18 mouse cellular contexts compared by ENCODE assay signal in genomic region chr7:73514560-73514959, GRCm38 (mm10). TPM values are rescaled to one million over a fixed set of nuclear protein-coding genes. Genes with fewer than 3 reads are reported as not detected.
DNase-seq lines count a peak whose midpoint lies in the region; ATAC-seq and TF ChIP-seq lines count a peak whose summit lies in the region.
"Had no signal": no experiment of that assay in that cellular context is flagged by ENCODE, and none has a peak within 500 bp of the region (broad histone marks: within the 10 kb centered on the region; RNA-seq: fewer than 3 reads in every experiment).

No protein-coding gene starts in this region.

- 73% methylated on average over 4 of the region's 4 CpGs for WGBS in heart, postnatal 0 days
- 69% methylated on average over 4 of the region's 4 CpGs for WGBS in heart, adult 2 months
- 51% methylated on average over 4 of the region's 4 CpGs for WGBS in kidney, postnatal 0 days
- 88% methylated on average over 4 of the region's 4 CpGs for WGBS in limb, embryonic 15.5 days

- intact Hi-C loops in gastrocnemius, adult 2 months (cut with DNase I) = loop anchor here (5.0 kb wide), 1 partner anchor 42 kb away; no protein-coding TSS in a partner anchor
- intact Hi-C loops in gastrocnemius, postnatal 36 days (cut with DNase I) = no loop called here
- intact Hi-C loops in heart, adult 2 months (cut with DNase I) = no loop called here

- no peak for DNase-seq in gastrocnemius, adult 2 months
- DNase-seq in gastrocnemius, postnatal 36 days = no peak
- no peak for DNase-seq in heart, postnatal 0 days (ENCODE audit: low spot score)
- DNase-seq in heart, adult 2 months = no peak
- DNase-seq in kidney, postnatal 0 days (ENCODE audit: low spot score) = peak; percentile 59
- DNase-seq in kidney, adult 8-10 months = no peak
- DNase-seq: adrenal gland, adult 8-10 months; cerebellum, adult 11 months; cerebellum, adult 9-10 months; gastrocnemius, postnatal 25 days; heart, adult 11 months; heart, postnatal 14 days had no signal

- no peak overlapping the region for H3K9ac ChIP-seq in heart, postnatal 0 days (replicated peaks; ENCODE audit: low read depth, low read length)
- no peak overlapping the region for H3K9ac ChIP-seq in heart, adult 2 months (ENCODE audit: low read depth, low read length)
- H3K9ac ChIP-seq in kidney, postnatal 0 days (ENCODE audit: low read depth, low read length) = no peak overlapping the region
- H3K9ac ChIP-seq in limb, embryonic 15.5 days = no peak overlapping the region
- H3K9ac ChIP-seq: embryonic facial prominence, embryonic 12.5 days; forebrain, embryonic 15.5 days; hindbrain, embryonic 15.5 days had no signal

- no peak overlapping the region for H3K4me3 ChIP-seq in gastrocnemius, adult 2 months
- no peak overlapping the region for H3K4me3 ChIP-seq in heart, postnatal 0 days (ENCODE audit: low read depth, low read length)
- no peak overlapping the region for H3K4me3 ChIP-seq in heart, adult 2 months
- no peak overlapping the region for H3K4me3 ChIP-seq in kidney, postnatal 0 days (replicated peaks; ENCODE audit: low read depth, low read length)
- no peak overlapping the region for H3K4me3 ChIP-seq in limb, embryonic 15.5 days
- H3K4me3 ChIP-seq: embryonic facial prominence, embryonic 12.5 days; forebrain, embryonic 15.5 days; heart, embryonic 10.5 days; hindbrain, embryonic 15.5 days had no signal

- H3K79me2 ChIP-seq in heart, adult 2 months (replicated peaks; ENCODE audit: control insufficient read depth, insufficient read depth, low read length) = peaks cover 5% of the 10 kb centered on the region

- H3K27me3 ChIP-seq in heart, postnatal 0 days (ENCODE audit: control insufficient read depth, insufficient read depth, low read length) = no peaks in the 10 kb centered on the region
- no peaks in the 10 kb centered on the region for H3K27me3 ChIP-seq in heart, adult 2 months (ENCODE audit: control insufficient read depth, insufficient read depth, low read length)
- H3K27me3 ChIP-seq in kidney, postnatal 0 days (ENCODE audit: insufficient read depth, low read length) = no peaks in the 10 kb centered on the region
- H3K27me3 ChIP-seq in limb, embryonic 15.5 days = no peaks in the 10 kb centered on the region
- H3K27me3 ChIP-seq: embryonic facial prominence, embryonic 12.5 days; forebrain, embryonic 15.5 days; hindbrain, embryonic 15.5 days had no signal

- TF ChIP-seq POLR2A in heart, adult 2 months (IDR thresholded peaks at IDR 0.05; ENCODE audit: insufficient read depth, low read depth, low read length) = no peak

- no peak for TF ChIP-seq CTCF in gastrocnemius, adult 2 months (IDR thresholded peaks at IDR 0.05)
- TF ChIP-seq CTCF in heart, postnatal 0 days (IDR thresholded peaks at IDR 0.05; ENCODE audit: low read depth) = no peak
- TF ChIP-seq CTCF in heart, adult 2 months (IDR thresholded peaks at IDR 0.05) = no peak
- TF ChIP-seq CTCF in kidney, postnatal 0 days (IDR thresholded peaks at IDR 0.05; ENCODE audit: low read depth) = no peak

- no peaks in the 10 kb centered on the region for H3K9me3 ChIP-seq in heart, postnatal 0 days (replicated peaks; ENCODE audit: control insufficient read depth, low read length)
- no peaks in the 10 kb centered on the region for H3K9me3 ChIP-seq in kidney, postnatal 0 days (replicated peaks; ENCODE audit: low read length)
- no peaks in the 10 kb centered on the region for H3K9me3 ChIP-seq in limb, embryonic 15.5 days
- H3K9me3 ChIP-seq: embryonic facial prominence, embryonic 12.5 days; forebrain, embryonic 15.5 days; heart, embryonic 10.5 days; hindbrain, embryonic 15.5 days had no signal

- no peaks in the 10 kb centered on the region for H3K4me1 ChIP-seq in heart, postnatal 0 days (ENCODE audit: control insufficient read depth, insufficient read depth)
- peaks cover 10% of the 10 kb centered on the region for H3K4me1 ChIP-seq in heart, adult 2 months (ENCODE audit: control insufficient read depth, insufficient read depth, low read length)
- no peaks in the 10 kb centered on the region for H3K4me1 ChIP-seq in kidney, postnatal 0 days (replicated peaks; ENCODE audit: insufficient read depth, low read length)
- 0 out of 2 replicates have a peak, but pooled peaks cover 6% of the 10 kb centered on the region for H3K4me1 ChIP-seq in limb, embryonic 15.5 days
- H3K4me1 ChIP-seq: embryonic facial prominence, embryonic 12.5 days; hindbrain, embryonic 15.5 days had no signal

- peak overlapping the region; percentile 53 for H3K27ac ChIP-seq in gastrocnemius, adult 2 months
- peak overlapping the region; percentile 0; the same call in 1 of the 2 replicates for H3K27ac ChIP-seq in heart, postnatal 0 days (ENCODE audit: low read depth)
- H3K27ac ChIP-seq in heart, adult 2 months = no peak overlapping the region
- peak overlapping the region; percentile 36; the same call in 1 of the 2 replicates for H3K27ac ChIP-seq in kidney, postnatal 0 days
- H3K27ac ChIP-seq in limb, embryonic 15.5 days = peak overlapping the region; percentile 3; the same call in 1 of the 2 replicates
- H3K27ac ChIP-seq: embryonic facial prominence, embryonic 12.5 days; forebrain, embryonic 15.5 days; heart, embryonic 10.5 days; hindbrain, embryonic 15.5 days had no signal

- no peak for TF ChIP-seq EP300 in heart, postnatal 0 days (IDR thresholded peaks at IDR 0.05; ENCODE audit: low read depth)
- no peak for TF ChIP-seq EP300 in heart, adult 2 months (IDR thresholded peaks at IDR 0.05; ENCODE audit: insufficient read depth, low read depth, low read length)

- ATAC-seq in heart, postnatal 0 days (ENCODE audit: insufficient read depth, low read depth) = no peak
- ATAC-seq in kidney, postnatal 0 days (replicated peaks; ENCODE audit: low FRiP score, low read depth) = peak; percentile 60; the same call in 1 of the 2 replicates
- ATAC-seq in limb, embryonic 15.5 days (ENCODE audit: insufficient number of reproducible peaks, low FRiP score, low TSS enrichment, low read depth) = no peak
- ATAC-seq: forebrain, embryonic 15.5 days; intestine, embryonic 16.5 days had no signal

- H3K36me3 ChIP-seq in heart, postnatal 0 days (replicated peaks; ENCODE audit: control insufficient read depth, insufficient read depth, low read length) = peaks cover 79% of the 10 kb centered on the region
- peaks cover 47% of the 10 kb centered on the region for H3K36me3 ChIP-seq in heart, adult 2 months (ENCODE audit: control insufficient read depth, insufficient read depth, low read length)
- peaks cover 37% of the 10 kb centered on the region for H3K36me3 ChIP-seq in kidney, postnatal 0 days (ENCODE audit: insufficient read depth, low read length)
- H3K36me3 ChIP-seq in limb, embryonic 15.5 days = peaks cover 81% of the 10 kb centered on the region

- H3K4me2 ChIP-seq in heart, postnatal 0 days (ENCODE audit: low read depth, low read length) = no peak overlapping the region
- H3K4me2 ChIP-seq in kidney, postnatal 0 days (ENCODE audit: low read length) = no peak overlapping the region
- H3K4me2 ChIP-seq in limb, embryonic 15.5 days = no peak overlapping the region
- H3K4me2 ChIP-seq: embryonic facial prominence, embryonic 12.5 days; forebrain, embryonic 15.5 days; hindbrain, embryonic 15.5 days had no signal

RNA-seq across cellular contexts. Expression of gene Chd2, which starts 27.1 kb away (rescaled TPM):
- total RNA-seq in gastrocnemius, adult 2 months (2021) = 10 to 100 TPM; 40.7 to 48.4 TPM
- total RNA-seq in gastrocnemius, postnatal 36 days (2021) = 10 to 100 TPM; 22.4 to 39.9 TPM
- total RNA-seq in heart, postnatal 0 days (2014; rRNA removed; ENCODE audit: low replicate concordance) = 43.0 and 65.5 TPM in 2 replicates
- polyA plus RNA-seq in heart, postnatal 0 days (2015; fragmentation: Nextera tagmentation; extraction: Ambion mirVana) = 31.1 and 32.2 TPM in 2 replicates
- 10 to 100 TPM; 38.1 to 43.3 TPM for total RNA-seq in heart, adult 2 months (2021)
- polyA plus RNA-seq in heart, adult 2 months (2012; rRNA removed) = 32.9 and 38.0 TPM in 2 replicates
- 41.6 and 44.1 TPM in 2 replicates for polyA plus RNA-seq in kidney, postnatal 0 days (2015; fragmentation: Nextera tagmentation; extraction: Ambion mirVana)
- 48.6 and 51.7 TPM in 2 replicates for polyA plus RNA-seq in limb, embryonic 15.5 days (2015; fragmentation: Nextera tagmentation; extraction: Ambion mirVana)
